Mouse (Mus musculus): ENCODE results near the gene Dnajb8. TPM values are rescaled to one million over a fixed set of nuclear protein-coding genes. Genes with fewer than 3 reads are reported as not detected.

The Dnajb8 gene
- total RNA-seq, 2 experiments from 2014 or later: not detected

DNA sequence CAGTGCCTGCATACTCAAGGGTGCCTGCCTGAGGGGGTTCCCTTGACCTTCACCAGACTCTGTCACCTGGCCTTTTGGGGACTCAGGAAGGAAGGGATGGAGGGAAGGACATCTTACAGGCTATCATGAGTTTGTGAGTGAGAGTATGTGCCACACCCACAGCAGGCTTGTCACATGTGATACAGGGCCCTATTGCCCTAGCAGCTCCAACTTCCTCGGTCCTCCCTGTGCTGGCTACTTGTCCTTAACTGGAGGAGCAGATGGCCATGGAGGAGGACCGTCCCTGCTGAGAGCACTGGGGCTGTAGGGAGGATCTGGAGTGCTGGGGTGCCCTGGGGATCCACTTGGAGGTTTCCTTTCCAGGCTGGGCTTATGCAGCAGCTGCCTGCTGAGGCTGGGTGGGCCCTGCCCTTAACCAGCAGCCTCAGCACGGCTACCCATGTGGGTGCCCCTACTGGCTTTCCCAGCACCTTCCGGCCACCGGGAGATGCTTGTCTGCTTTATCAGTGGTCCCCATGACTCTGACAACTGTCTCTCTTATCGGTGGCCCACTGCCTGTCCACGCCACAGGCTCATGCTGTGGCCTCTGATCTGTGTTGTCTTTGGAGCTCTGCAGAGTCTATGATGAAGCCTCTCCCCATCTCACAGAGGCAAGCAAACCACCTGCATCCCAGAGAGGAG, 29.9 kb downstream of the Dnajb8 start:
- H3K4me3 ChIP-seq: no peak overlapping the region
- no peak for DNase-seq (ENCODE audit: low spot score in 2 of 2)
- H3K27ac ChIP-seq: no peak overlapping the region
- TF ChIP-seq CTCF (conservative IDR thresholded peaks at IDR 0.05): no peak

DNA sequence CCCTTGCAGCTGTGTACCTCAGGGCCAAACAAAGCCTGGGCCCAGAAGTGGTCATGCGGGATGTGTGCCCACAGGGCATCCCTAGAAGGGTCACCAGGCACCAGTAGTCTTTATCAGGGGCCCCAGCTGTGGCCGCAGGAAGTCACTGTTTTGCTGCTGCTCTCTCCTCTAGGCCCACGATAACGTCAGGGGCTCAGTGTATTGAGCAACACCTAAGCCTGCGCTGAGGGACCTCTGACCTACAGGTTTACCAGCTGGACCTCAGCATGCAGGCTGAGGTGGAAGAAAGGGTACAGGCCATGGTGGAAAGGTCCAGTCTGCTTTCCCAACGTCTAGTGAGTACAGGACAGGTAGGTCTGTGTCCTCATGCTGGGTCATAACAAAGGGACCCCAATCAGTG, 32.0 kb downstream of the Dnajb8 start:
- no peak for DNase-seq (ENCODE audit: low spot score in 2 of 2)
- Histone ChIP-seq H3K27ac (no peak overlapping the region), H3K4me3 (no peak overlapping the region)
- TF ChIP-seq CTCF (conservative IDR thresholded peaks at IDR 0.05): no peak

DNA sequence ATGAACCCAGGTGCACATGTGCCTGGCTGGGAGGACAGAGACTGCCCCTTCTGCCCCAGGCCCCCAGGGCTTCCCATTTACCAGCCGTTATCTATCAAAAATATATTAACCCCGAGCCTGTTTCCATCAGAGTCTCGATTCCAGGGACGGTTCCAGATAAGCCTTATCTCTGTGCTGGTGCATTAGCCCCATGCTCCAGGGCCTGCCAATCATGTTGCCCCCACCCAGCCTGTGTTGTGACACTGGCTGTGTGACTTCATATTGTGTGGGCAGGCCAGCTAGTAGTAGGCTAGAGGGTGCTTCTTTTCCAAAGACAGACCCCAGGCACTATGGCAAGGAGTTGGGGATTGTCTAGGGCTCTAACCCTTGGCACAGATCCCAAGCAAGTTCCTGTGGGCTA, 33.4 kb downstream of the Dnajb8 start:
- H3K27ac ChIP-seq: no peak overlapping the region
- no peak for TF ChIP-seq CTCF (conservative IDR thresholded peaks at IDR 0.05)
- no peak for DNase-seq (ENCODE audit: low spot score in 2 of 2)
- no peak overlapping the region for H3K4me3 ChIP-seq

DNA sequence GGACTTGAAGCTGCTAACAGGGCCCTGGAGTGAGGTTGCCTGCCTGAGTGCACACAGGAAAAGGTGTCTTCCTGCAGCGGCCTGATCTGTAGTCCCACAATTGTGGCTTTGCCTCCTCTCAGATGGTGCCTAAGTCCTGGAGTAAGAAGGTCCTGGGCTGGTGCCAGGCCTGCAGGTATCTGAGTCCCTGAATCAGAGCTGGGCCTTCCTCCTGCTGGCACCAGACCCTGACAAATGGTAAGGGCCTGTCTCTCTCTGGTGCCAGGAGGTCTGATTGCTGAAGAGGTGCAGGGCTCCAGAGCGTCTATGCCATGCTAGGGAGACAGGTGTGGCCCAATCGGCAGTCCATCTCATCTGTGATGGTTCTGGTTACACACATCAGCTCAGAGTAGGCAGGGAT, 37.6 kb downstream of the Dnajb8 start:
- no peak overlapping the region for H3K27ac ChIP-seq
- no peak overlapping the region for H3K4me3 ChIP-seq
- no peak for TF ChIP-seq CTCF (conservative IDR thresholded peaks at IDR 0.05)
- DNase-seq (ENCODE audit: low spot score in 2 of 2): no peak

DNA sequence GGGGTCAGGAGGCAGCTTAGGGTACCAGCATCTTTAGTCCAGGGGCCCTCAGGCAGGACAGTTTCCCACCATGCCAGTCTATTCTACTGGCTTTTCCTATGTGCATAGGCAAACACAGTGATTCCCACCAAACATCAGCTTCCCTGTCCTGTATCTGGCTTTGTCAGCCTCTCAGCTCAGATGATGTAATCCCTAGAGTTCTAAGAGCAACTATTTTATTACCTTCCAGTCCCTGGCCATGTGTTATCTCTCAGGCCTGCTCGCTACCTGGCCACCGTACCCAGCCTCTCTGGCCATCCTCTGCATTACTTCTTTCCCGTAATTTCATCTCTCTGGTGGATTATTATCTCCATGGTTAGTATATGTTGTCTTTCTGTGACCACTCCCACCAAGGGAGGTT, 38.6 kb downstream of the Dnajb8 start:
- Histone ChIP-seq H3K27ac (no peak overlapping the region), H3K4me3 (no peak overlapping the region)
- DNase-seq (ENCODE audit: low spot score in 2 of 2): no peak
- no peak for TF ChIP-seq CTCF (conservative IDR thresholded peaks at IDR 0.05)

DNA sequence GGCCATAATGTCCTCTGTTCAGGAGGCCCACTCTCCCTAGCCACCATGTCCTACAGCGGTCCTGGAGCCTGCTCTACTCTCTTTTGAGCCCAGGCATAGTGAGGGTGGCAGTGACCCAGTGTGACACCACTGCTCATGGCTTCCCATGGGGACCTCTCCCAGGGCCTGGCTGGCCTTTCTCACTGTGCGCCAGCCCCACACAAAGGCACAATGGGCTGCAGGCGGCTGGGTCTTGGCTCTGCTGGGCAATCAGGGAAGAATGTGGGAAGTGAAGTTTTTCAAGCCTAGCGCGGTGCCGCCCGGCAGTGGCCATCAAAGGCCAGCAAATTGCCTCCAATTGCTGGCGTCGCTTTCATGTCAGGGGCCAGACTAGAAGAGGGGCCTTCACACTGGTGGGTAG, 40.1 kb downstream of the Dnajb8 start:
- Histone ChIP-seq H3K4me3 (no peak overlapping the region), H3K27ac (no peak overlapping the region)
- peak; percentile 37 to 41 for DNase-seq (ENCODE audit: low spot score in 2 of 2)
- no peak for TF ChIP-seq CTCF (conservative IDR thresholded peaks at IDR 0.05)

DNA sequence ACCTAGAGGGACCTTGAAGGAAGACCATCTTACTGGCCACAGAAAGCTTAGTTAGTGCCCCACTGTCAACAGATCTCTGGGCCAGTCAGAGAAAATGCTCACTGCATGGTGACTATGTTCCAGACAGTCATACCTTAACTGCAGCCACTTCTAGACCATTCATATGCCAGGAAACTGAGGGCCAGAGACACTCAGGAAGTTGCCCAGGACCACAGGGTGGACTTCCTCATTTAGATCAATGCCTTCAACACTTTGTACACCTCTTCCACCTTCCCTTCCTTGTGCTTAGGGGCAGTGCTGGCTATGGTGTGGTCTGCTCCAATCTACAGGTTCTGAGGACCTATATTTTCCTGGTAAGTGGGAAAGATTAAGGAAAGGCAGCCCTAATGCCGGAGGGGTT, 43.3 kb downstream of the Dnajb8 start:
- no peak for TF ChIP-seq CTCF (conservative IDR thresholded peaks at IDR 0.05)
- Histone ChIP-seq H3K4me3 (no peak overlapping the region), H3K27ac (no peak overlapping the region)
- DNase-seq (ENCODE audit: low spot score in 2 of 2): no peak

DNA sequence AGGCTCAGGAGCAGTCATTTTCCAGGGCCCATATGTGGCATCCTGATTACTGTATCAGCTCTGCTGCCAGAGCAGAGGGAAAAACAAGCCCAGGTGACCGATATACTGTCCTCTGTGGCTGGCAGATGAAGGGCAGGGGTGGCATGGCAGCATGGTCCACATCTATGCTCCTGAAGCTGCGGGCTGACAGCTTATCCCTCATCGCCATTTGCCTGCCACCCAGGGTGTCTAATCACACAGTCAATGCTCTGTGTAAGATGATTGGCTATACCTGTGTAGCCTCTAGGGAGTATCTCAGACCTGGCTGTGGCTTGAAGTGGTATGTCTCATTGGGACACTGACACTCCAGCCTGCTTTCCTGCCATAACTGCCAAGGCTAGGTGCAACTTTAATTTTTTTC, 44.0 kb downstream of the Dnajb8 start:
- Histone ChIP-seq H3K4me3 (no peak overlapping the region), H3K27ac (no peak overlapping the region)
- no peak for TF ChIP-seq CTCF (conservative IDR thresholded peaks at IDR 0.05)
- no peak for DNase-seq (ENCODE audit: low spot score in 2 of 2)

DNA sequence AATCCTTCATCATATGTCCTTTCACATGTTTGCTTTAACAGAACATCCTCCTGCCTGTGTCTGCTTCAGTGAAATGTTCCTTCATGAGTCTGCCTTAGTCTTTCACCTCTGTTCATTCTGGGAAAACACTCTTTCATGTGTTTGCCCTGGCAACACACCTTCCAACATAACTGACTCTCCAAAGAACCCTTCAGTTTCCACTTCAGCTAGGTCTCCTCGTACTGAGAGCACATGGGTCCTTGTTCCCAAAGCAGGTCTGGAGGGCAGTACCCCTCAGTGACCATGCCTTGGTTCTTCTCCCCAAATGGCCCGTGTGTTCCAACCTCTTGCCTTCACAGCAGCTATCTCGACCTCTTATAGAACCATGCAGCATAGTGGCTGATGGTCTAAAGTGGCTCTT, 45.0 kb downstream of the Dnajb8 start:
- Histone ChIP-seq H3K27ac (no peak overlapping the region), H3K4me3 (no peak overlapping the region)
- no peak for DNase-seq (ENCODE audit: low spot score in 2 of 2)
- no peak for TF ChIP-seq CTCF (conservative IDR thresholded peaks at IDR 0.05)

DNA sequence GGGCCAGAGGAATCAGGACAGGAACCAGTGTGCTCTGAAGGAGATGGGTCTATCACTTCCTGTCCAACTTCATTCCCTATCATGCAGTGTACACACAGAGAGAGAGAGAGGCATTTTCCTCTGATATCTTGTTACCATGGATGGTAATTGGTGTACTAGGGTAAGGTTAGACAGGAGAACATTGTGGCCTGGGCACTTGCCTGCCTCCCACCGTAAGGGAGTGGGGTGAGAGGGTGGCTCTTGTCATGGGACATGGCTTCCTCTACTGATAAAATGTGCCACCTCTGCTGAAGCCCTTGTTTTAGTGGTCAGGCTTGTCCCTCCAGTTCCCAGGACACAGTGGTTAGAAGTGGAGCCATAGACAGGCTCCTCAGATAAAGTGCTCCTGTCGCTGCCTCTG, 45.9 kb downstream of the Dnajb8 start:
- Histone ChIP-seq H3K4me3 (no peak overlapping the region), H3K27ac (no peak overlapping the region)
- DNase-seq (ENCODE audit: low spot score in 2 of 2): no peak
- no peak for TF ChIP-seq CTCF (conservative IDR thresholded peaks at IDR 0.05)

DNA sequence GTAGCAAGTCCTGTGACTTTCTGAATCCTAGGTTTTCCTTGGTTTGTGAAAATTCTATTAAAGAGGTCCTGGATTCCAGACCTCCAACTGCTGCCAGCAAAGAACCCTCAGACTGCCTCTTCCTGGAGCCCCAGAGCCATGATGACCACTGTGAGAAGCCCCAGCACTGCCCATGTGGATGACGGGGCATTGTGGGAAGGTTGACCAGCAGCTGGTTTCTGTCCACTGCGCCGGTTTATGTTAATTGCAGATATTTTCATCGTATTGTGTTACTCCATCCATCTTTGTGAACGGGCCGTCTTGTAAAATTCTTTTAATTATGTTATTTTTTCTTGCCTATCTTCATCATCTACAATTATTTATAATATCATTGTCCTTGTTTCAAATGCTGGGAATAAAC, 52.6 kb downstream of the Dnajb8 start:
- no peak for TF ChIP-seq CTCF (conservative IDR thresholded peaks at IDR 0.05)
- no peak for DNase-seq (ENCODE audit: low spot score in 2 of 2)
- no peak overlapping the region for H3K27ac ChIP-seq

DNA sequence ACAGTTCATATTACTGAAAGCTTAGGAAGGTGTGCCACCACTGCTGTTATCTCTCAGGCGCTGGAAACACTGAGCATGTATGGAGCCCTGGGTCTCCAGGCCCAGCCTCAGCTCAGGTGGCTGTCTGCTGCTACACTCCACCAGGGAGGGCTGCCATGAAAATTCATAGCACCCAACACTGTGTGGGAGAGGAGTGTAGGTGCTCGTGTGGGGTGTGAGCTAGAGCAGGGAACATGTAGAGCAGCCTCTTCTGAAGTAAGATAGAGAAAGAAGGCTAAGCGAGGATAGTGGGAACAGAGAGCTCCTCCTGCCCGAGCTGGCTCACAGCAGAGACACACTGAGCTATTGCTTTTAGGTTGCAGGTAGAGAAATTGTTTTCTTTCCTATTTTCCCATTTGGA, 54.2 kb downstream of the Dnajb8 start:
- TF ChIP-seq CTCF (conservative IDR thresholded peaks at IDR 0.05): no peak
- H3K27ac ChIP-seq: no peak overlapping the region
- no peak overlapping the region for H3K4me3 ChIP-seq
- peak in 1 of 2 experiments; percentile 8 for DNase-seq (ENCODE audit: low spot score in 2 of 2)

More for the DNA sequence above, 52.6 kb downstream of the Dnajb8 start:
- no peak overlapping the region for H3K4me3 ChIP-seq

DNA sequence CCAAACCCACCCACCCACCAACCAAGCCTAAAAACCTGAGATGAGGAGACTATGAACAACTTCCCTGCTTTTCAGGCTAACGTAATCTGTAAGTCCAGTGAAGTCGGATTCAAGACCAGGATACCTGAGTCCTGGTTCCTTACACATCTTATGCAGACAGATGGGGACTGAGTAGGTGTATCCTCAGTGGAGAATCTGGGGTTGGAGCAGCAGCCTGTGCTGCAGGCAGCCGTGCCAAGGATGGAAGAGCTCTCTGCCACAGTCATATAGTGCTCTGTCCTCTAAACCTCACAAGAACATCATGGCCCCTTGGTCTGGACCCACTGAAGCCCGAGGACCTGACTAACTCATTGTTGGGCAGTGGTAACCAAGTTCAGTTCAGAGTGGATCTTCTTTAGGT, 55.2 kb downstream of the Dnajb8 start:
- H3K27ac ChIP-seq: no peak overlapping the region
- no peak for TF ChIP-seq CTCF (conservative IDR thresholded peaks at IDR 0.05)
- H3K4me3 ChIP-seq: no peak overlapping the region
- no peak for DNase-seq (ENCODE audit: low spot score in 2 of 2)

DNA sequence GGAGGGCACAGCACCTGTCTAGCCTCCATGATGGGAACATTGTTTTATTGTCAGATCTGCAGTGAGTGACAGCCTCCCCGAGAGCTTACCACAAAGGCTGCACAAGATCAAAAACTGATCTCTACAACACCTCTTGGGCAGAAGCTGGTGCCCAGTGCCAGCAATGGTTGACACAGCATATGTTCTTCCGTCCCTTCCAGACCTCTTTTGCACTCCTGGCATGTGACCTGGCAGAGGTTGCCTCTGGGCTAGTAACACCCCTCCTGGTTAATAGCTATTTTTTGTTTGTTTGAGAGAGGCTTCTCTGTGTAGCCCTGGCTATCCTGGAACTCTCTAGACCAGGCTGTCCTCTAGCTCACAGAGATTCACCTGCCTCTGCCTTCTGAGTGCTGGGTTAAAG, 56.1 kb downstream of the Dnajb8 start:
- Histone ChIP-seq H3K27ac (no peak overlapping the region), H3K4me3 (no peak overlapping the region)
- no peak for TF ChIP-seq CTCF (conservative IDR thresholded peaks at IDR 0.05)
- no peak for DNase-seq (ENCODE audit: low spot score in 2 of 2)

All from layer of hippocampus, adult 2 months (tissue).